Mouse (Mus musculus) intestine, embryonic 14.5 days (tissue): ENCODE data around the gene Ctnnd1. TPM values are rescaled to one million over a fixed set of nuclear protein-coding genes. Genes with fewer than 3 reads are reported as not detected.

Source experiments
- ATAC-seq: fragments of 200-750 bp; cut with Nextera tagmentation; replicated peaks from 2 replicates; pipeline ENCODE4 v1.8.0; 2017; ENCODE audit warnings: low read depth, moderate number of reproducible peaks, moderate TSS enrichment, moderate library complexity; ENCODE audit not compliant: low FRiP score, low TSS enrichment
- DNase-seq: peaks from one replicate; pipeline ENCODE4 v3.0.0-alpha.2; 2018; ENCODE audit warnings: low spot score
- H3K27ac ChIP-seq: fragments of 300-500 bp; sonication (generic); 2 replicates; pipeline ENCODE4 v1.5.1; 2014; ENCODE audit warnings: low read depth, mild to moderate bottlenecking, control low read depth
- H3K27me3 ChIP-seq: fragments of 300-500 bp; sonication (generic); replicated peaks from 2 replicates; pipeline ENCODE4 v1.6.1; 2014; ENCODE audit warnings: low read length, control low read depth; ENCODE audit not compliant: control insufficient read depth, insufficient read depth
- H3K36me3 ChIP-seq: fragments of 300-500 bp; sonication (generic); 2 replicates; pipeline ENCODE4 v1.6.1; 2014; ENCODE audit warnings: low read length, control low read depth; ENCODE audit not compliant: control insufficient read depth, insufficient read depth
- H3K4me1 ChIP-seq: fragments of 300-500 bp; sonication (generic); replicated peaks from 2 replicates; pipeline ENCODE4 v1.6.1; 2014; ENCODE audit warnings: low read length, control low read depth, mixed read lengths; ENCODE audit not compliant: control insufficient read depth, insufficient read depth
- H3K4me2 ChIP-seq: fragments of 300-500 bp; sonication (generic); 2 replicates; pipeline ENCODE4 v1.6.1; 2014; ENCODE audit warnings: low read length
- H3K4me3 ChIP-seq: fragments of 300-500 bp; sonication (generic); 2 replicates; pipeline ENCODE4 v1.5.1; 2014; ENCODE audit warnings: low read depth, low read length, control low read depth, mixed read lengths
- H3K9ac ChIP-seq: fragments of 300-500 bp; sonication (generic); 2 replicates; pipeline ENCODE4 v1.6.1; 2014; ENCODE audit warnings: mild to moderate bottlenecking, low read length
- H3K9me3 ChIP-seq: fragments of 300-500 bp; sonication (generic); 2 replicates; pipeline ENCODE4 v1.6.1; 2016; ENCODE audit warnings: low read length, control low read depth; ENCODE audit not compliant: control insufficient read depth
- WGBS: fragments of 180-500 bp; shearing (Covaris S2); extraction: QIAGEN DNeasy Blood & Tissue Kit; methylation state at CpG from one replicate; pipeline ENCODE4 v1.1.7; 2014; 5-methylcytosine and 5-hydroxymethylcytosine counted together
- polyA plus RNA-seq: library from polyadenylated mRNA; unstranded; fragments of >200 nt; fragmentation: Nextera tagmentation; extraction: Ambion mirVana; gene quantifications from 2 replicates; pipeline ENCODE4 v1.2.1, GENCODE M21; 2014

Gene Ctnnd1
- polyA plus RNA-seq, result 59.5 and 64.6 TPM in 2 replicates

- H3K4me1 ChIP-seq, result peaks cover 7% of the 10 kb centered on the region; the same call in 1 of the 2 replicates
- WGBS, result under 1% methylated on average over 15 of the region's 15 CpGs
- peak; percentile 88 for DNase-seq
- H3K36me3 ChIP-seq, result 0 out of 2 replicates have a peak, but pooled peaks cover 3% of the 10 kb centered on the region
- peak within 1 kb of the TSS; percentile 73 for H3K4me2 ChIP-seq
- peak within 1 kb of the TSS; percentile 96 for H3K27ac ChIP-seq
- no peaks in the 10 kb centered on the region for H3K9me3 ChIP-seq
- H3K27me3 ChIP-seq, result no peaks in the 10 kb centered on the region
- peak within 1 kb of the TSS; percentile 88 for H3K4me3 ChIP-seq
- H3K9ac ChIP-seq, result peak within 1 kb of the TSS; percentile 96
- peak; percentile 97 for ATAC-seq
These were observed at the start of gene Ctnnd1 for GRCm38 (mm10) chr2:84650464-84651195. Gene Ctnnd1 (minus strand): TSS chr2:84650765.

DNA sequence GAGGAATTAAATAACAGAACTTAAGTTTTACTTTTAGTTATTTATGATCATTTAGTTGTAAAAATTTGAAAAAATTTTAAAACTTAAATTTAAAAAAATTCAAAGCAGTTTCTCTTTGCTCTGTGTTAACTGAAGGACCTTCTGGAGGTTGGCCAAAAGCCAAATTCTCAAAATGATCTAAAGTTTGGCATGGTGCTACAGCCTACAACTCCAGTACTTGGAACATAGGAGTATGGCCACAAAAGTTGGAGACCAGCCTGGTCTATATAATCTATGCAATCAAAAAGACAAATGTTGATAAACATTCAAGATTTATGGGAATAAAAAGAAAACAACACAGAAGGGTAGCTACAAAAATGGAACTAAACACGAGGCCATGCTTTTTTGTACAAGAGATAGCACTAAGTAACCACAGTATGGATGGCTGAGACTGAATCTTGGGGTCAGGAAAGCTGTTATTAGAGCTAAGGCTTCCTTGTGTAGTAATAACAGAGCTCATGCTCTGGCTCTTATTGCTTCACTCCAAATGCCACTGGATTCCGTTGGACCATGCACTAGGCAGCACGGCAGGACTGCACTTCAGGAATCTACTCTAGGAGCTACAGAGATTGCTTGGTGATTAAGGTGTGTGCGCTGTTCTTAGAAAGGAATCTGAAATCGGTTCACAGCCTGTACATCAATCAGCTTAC lies 44.6 kb upstream of the Ctnnd1 start:
- Histone ChIP-seq H3K4me3 (no peak overlapping the region), H3K36me3 (peaks cover 89% of the 10 kb centered on the region), H3K9ac (no peak overlapping the region), H3K27ac (no peak overlapping the region), H3K4me1 (no peaks in the 10 kb centered on the region), H3K9me3 (no peaks in the 10 kb centered on the region), H3K4me2 (no peak overlapping the region), H3K27me3 (no peaks in the 10 kb centered on the region)
- DNase-seq, result no peak
- 79% methylated on average over 5 of the region's 5 CpGs for WGBS
- no peak for ATAC-seq

GRCm38 (mm10) chr2:84690050-84690449 lies 39.5 kb upstream of the Ctnnd1 start:
- Histone ChIP-seq H3K36me3 (peaks cover 97% of the 10 kb centered on the region), H3K4me3 (no peak overlapping the region)
- 89% methylated on average over 12 of the region's 12 CpGs for WGBS

DNA sequence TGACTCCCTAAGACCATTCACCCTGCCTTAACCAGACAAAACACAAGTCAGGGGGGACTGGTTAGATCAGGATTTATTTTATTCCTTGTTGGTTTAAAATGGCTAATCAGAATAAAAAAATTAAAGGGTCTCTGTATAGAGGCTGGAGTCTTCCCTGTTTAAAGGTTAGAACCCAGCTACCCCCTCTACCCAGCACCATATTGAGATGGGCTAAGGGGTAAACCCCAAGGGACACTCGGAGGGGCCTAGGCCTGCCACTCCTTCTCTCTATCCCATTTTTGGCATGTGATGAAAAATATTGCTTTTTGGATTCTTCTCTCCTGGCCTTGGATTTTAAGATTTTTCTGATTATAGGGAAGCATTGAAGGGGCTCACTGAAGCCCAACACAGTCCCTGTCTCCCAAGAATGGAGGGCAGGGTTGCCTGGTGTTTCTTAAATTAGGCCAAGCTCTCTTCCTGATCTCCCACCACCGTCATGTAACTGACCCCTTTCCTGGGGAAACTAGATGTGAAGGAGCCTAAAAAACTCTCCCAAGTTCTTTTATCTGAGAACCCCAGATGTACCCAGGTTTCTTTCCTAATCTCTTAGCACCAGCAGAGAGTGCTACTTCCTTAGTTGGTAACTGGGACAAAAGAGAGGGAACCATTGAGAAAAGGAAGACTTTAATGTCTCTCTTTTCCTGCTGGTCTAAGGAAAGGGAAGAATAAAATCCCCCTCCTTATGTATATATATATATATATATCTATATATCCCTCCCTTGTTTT lies 37.7 kb upstream of the Ctnnd1 start:
- H3K27me3 ChIP-seq, result no peaks in the 10 kb centered on the region
- no peak overlapping the region for H3K4me3 ChIP-seq
- DNase-seq (peak; percentile 21), ATAC-seq (no peak)
- H3K27ac ChIP-seq, result no peak overlapping the region
- peaks cover 82% of the 10 kb centered on the region for H3K36me3 ChIP-seq
- no peak overlapping the region for H3K9ac ChIP-seq
- no peaks in the 10 kb centered on the region for H3K9me3 ChIP-seq
- 76% methylated on average over 2 of the region's 2 CpGs for WGBS
- no peaks in the 10 kb centered on the region for H3K4me1 ChIP-seq
- no peak overlapping the region for H3K4me2 ChIP-seq

More at GRCm38 (mm10) chr2:84690050-84690449, 39.5 kb upstream of the Ctnnd1 start:
- no peaks in the 10 kb centered on the region for H3K27me3 ChIP-seq
- H3K4me1 ChIP-seq, result no peaks in the 10 kb centered on the region
- no peak overlapping the region for H3K4me2 ChIP-seq
- ATAC-seq (no peak), DNase-seq (no peak)
- H3K9me3 ChIP-seq, result no peaks in the 10 kb centered on the region
- no peak overlapping the region for H3K27ac ChIP-seq
- no peak overlapping the region for H3K9ac ChIP-seq

- no peaks in the 10 kb centered on the region for H3K27me3 ChIP-seq
- H3K27ac ChIP-seq, result no peak overlapping the region
- ATAC-seq (no peak), DNase-seq (peak; percentile 18)
- H3K4me3 ChIP-seq, result no peak overlapping the region
- peaks cover 35% of the 10 kb centered on the region for H3K36me3 ChIP-seq
- H3K4me1 ChIP-seq, result peaks cover 10% of the 10 kb centered on the region
- no peak overlapping the region for H3K9ac ChIP-seq
- WGBS, result 53% methylated on average over 6 of the region's 6 CpGs
- no peak overlapping the region for H3K4me2 ChIP-seq
- H3K9me3 ChIP-seq, result no peaks in the 10 kb centered on the region
These were observed 32.1 kb upstream of the Ctnnd1 start for GRCm38 (mm10) chr2:84682605-84683183.

DNA sequence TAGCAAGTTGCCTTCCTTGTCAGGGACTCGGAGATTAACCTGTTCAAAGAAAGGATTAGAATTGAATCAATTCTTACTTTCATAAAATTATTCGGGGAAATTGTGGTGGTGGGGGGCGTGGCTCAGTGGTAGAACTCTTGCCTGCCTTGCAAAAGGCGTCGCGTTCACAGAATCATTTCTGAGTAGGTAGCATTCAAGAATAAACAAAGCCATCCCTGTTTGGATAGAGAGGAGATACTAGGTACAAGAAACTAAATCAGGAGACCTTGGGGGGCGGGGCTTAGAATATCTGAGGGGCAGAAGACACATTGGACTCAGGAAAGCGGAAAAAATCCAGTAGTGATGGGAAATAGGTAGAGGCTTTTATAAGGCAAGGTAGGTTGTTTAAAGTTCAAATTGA lies 28.5 kb upstream of the Ctnnd1 start, which contains the start of gene Tmx2:
Tmx2 (minus strand) TSS at position 125 of the 400 bp plus-strand sequence.
- no peaks in the 10 kb centered on the region for H3K27me3 ChIP-seq
- peaks cover 19% of the 10 kb centered on the region for H3K4me1 ChIP-seq
- DNase-seq (peak; percentile 48), ATAC-seq (no peak)
- peak within 1 kb of the TSS; percentile 75 for H3K9ac ChIP-seq
- H3K9me3 ChIP-seq, result no peaks in the 10 kb centered on the region
- 14% methylated on average over 8 of the region's 8 CpGs for WGBS
- H3K36me3 ChIP-seq, result peaks cover 31% of the 10 kb centered on the region
- H3K4me3 ChIP-seq, result peak within 1 kb of the TSS; percentile 96
- H3K27ac ChIP-seq, result no peak within 1 kb of the TSS
- peak within 1 kb of the TSS; percentile 96 for H3K4me2 ChIP-seq

DNA sequence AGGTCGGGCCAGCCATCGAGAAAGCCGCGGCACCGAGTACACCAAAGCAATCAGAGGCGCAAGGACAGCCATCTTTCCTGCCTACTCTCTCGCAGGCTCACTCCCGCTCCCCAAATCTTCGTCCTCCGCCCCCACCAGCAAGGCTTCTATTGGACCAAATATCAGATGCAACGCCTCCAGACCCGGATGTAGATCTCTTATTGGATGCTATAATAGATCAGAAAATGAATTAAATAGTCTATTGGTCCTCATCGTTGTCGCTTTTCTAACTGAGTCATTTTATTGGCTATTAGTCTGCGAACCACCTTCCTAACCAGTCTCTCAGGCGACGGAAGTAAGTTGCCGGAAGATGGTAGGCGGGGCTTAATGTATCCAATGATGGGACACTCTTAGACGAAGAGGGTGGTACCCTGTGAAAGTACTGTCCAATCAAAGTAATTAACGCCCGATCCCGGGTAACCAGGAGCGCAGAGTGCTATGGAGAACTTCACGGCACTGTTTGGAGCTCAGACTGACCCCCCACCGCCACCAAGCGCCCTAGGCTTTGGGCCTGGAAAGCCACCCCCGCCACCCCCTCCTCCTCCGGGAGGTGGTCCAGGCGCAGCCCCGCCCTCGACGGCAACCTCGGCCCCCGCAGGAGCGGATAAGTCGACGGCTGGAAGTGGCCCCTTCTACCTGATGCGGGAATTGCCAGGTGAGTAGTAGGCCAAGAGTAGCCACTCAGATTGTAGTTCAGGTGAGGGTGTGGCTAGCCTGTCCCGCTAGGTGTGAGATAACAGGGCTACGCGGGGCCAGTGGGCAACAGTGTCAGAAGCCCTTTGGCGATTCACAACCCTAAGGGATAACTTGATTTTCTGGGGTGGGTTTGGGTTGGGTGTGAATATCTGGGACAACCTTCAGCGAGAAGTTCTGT lies 27.7 kb upstream of the Ctnnd1 start, which contains the start of the genes Gm28635 and Med19:
Gm28635 (minus strand) TSS at position 74 of the 913 bp plus-strand sequence.
Med19 (plus strand) TSS at position 435 of the 913 bp plus-strand sequence.
- Histone ChIP-seq H3K4me1 (peaks cover 19% of the 10 kb centered on the region), H3K36me3 (peaks cover 38% of the 10 kb centered on the region), H3K27ac (peak within 1 kb of the TSS; percentile 51), H3K9me3 (no peaks in the 10 kb centered on the region), H3K4me2 (peak within 1 kb of the TSS; percentile 96), H3K27me3 (no peaks in the 10 kb centered on the region), H3K4me3 (peak within 1 kb of the TSS; percentile 96), H3K9ac (peak within 1 kb of the TSS; percentile 75)
- DNase-seq, result peak; percentile 88
- WGBS, result under 1% methylated on average over 44 of the region's 44 CpGs
- ATAC-seq, result peak; percentile 100
